Mouse (Mus musculus) midbrain, postnatal 0 days (tissue): ENCODE measurements around the gene Gm30191. TPM values are rescaled to one million over a fixed set of nuclear protein-coding genes. Genes with fewer than 3 reads are reported as not detected.

Source experiments
- ATAC-seq: fragments of 200-750 bp; cut with Nextera tagmentation; 2 replicates; pipeline ENCODE4 v1.8.0; 2017; ENCODE audit warnings: moderate number of reproducible peaks, mild to moderate bottlenecking, moderate TSS enrichment, moderate library complexity; ENCODE audit not compliant: low FRiP score
- DNase-seq: peaks from one replicate; pipeline ENCODE4 v3.0.0-alpha.2; 2015; ENCODE audit warnings: low spot score
- H3K27ac ChIP-seq: fragments of 300-500 bp; sonication (generic); 2 replicates; pipeline ENCODE4 v1.5.1; 2014; ENCODE audit warnings: low read depth, mild to moderate bottlenecking, low read length, mixed read lengths
- H3K27me3 ChIP-seq: fragments of 300-500 bp; sonication (generic); 2 replicates; pipeline ENCODE4 v1.6.1; 2014; ENCODE audit warnings: low read length, control low read depth, mixed read lengths; ENCODE audit not compliant: insufficient read depth
- H3K36me3 ChIP-seq: fragments of 300-500 bp; sonication (generic); 2 replicates; pipeline ENCODE4 v1.6.1; 2014; ENCODE audit warnings: low read length, control low read depth, mixed read lengths; ENCODE audit not compliant: insufficient read depth
- H3K4me1 ChIP-seq: fragments of 300-500 bp; sonication (generic); 2 replicates; pipeline ENCODE4 v1.6.1; 2014; ENCODE audit warnings: mild to moderate bottlenecking, control low read depth, antibody characterized with exemption, low read length, mixed read lengths; ENCODE audit not compliant: insufficient read depth
- H3K4me2 ChIP-seq: fragments of 300-500 bp; sonication (generic); 2 replicates; pipeline ENCODE4 v1.6.1; 2014; ENCODE audit warnings: low read depth, mild to moderate bottlenecking, low read length, mixed read lengths; ENCODE audit not compliant: poor library complexity, severe bottlenecking
- H3K4me3 ChIP-seq: fragments of 300-500 bp; sonication (generic); 2 replicates; pipeline ENCODE4 v1.5.1; 2014; ENCODE audit warnings: low read depth, mild to moderate bottlenecking, low read length, moderate library complexity
- H3K9ac ChIP-seq: fragments of 300-500 bp; sonication (generic); replicated peaks from 2 replicates; pipeline ENCODE4 v1.6.1; 2014; ENCODE audit warnings: mild to moderate bottlenecking, low read length, moderate library complexity, mixed read lengths; ENCODE audit not compliant: poor library complexity, severe bottlenecking
- H3K9me3 ChIP-seq: fragments of 300-500 bp; sonication (generic); 2 replicates; pipeline ENCODE4 v1.6.1; 2016; ENCODE audit warnings: low read length, control low read depth
- CTCF ChIP-seq: IDR thresholded peaks from 2 replicates; pipeline ENCODE4 v1.5.1; 2016; ENCODE audit warnings: antibody characterized with exemption, mild to moderate bottlenecking
- WGBS: fragments of 180-500 bp; shearing (Covaris S2); extraction: QIAGEN DNeasy Blood & Tissue Kit; methylation state at CpG from one replicate; pipeline ENCODE4 v1.1.7; 2014; 5-methylcytosine and 5-hydroxymethylcytosine counted together
- polyA plus RNA-seq: library from polyadenylated mRNA; unstranded; fragments of >200 nt; fragmentation: Nextera tagmentation; extraction: Ambion mirVana; gene quantifications from 2 replicates; pipeline ENCODE4 v1.2.1, GENCODE M21; 2015
- total RNA-seq: library from RNA; depleted of rRNA; stranded (reverse); fragments of >200 nt; gene quantifications from 2 replicates; pipeline ENCODE4 v1.2.3, GENCODE M21; 2014

Gm30191 gene
- total and polyA plus RNA-seq, 2 experiments from 2014 or later: 0.42 TPM; not detected in 1

GRCm38 (mm10) chr4:134250116-134250929 is 3.6 kb downstream of the Gm30191 start:
- TF ChIP-seq CTCF: no peak
- H3K36me3 ChIP-seq: no peaks in the 10 kb centered on the region
- peaks cover 38% of the 10 kb centered on the region for H3K27me3 ChIP-seq
- 6% methylated on average over 27 of the region's 27 CpGs for WGBS
- no peak overlapping the region for H3K27ac ChIP-seq
- H3K4me3 ChIP-seq: peak overlapping the region; percentile 55
- H3K4me1 ChIP-seq: 0 out of 2 replicates have a peak, but pooled peaks cover 7% of the 10 kb centered on the region
- H3K4me2 ChIP-seq: peak overlapping the region; percentile 77
- no peaks in the 10 kb centered on the region for H3K9me3 ChIP-seq
- ATAC-seq: no peak
- H3K9ac ChIP-seq: peak overlapping the region; percentile 66; the same call in 1 of the 2 replicates
- no peak for DNase-seq

GRCm38 (mm10) chr4:134250930-134251240 is 4.2 kb downstream of the Gm30191 start:
- H3K27ac ChIP-seq: peak overlapping the region; percentile 78
- DNase-seq: no peak
- peak overlapping the region; percentile 55 for H3K4me3 ChIP-seq
- no peak for ATAC-seq
- H3K4me2 ChIP-seq: peak overlapping the region; percentile 77
- no peaks in the 10 kb centered on the region for H3K9me3 ChIP-seq
- H3K36me3 ChIP-seq: no peaks in the 10 kb centered on the region
- peaks cover 41% of the 10 kb centered on the region for H3K27me3 ChIP-seq
- H3K9ac ChIP-seq: peak overlapping the region; percentile 66; the same call in 1 of the 2 replicates
- 5% methylated on average over 10 of the region's 10 CpGs for WGBS
- TF ChIP-seq CTCF: no peak
- H3K4me1 ChIP-seq: 0 out of 2 replicates have a peak, but pooled peaks cover 7% of the 10 kb centered on the region

DNA sequence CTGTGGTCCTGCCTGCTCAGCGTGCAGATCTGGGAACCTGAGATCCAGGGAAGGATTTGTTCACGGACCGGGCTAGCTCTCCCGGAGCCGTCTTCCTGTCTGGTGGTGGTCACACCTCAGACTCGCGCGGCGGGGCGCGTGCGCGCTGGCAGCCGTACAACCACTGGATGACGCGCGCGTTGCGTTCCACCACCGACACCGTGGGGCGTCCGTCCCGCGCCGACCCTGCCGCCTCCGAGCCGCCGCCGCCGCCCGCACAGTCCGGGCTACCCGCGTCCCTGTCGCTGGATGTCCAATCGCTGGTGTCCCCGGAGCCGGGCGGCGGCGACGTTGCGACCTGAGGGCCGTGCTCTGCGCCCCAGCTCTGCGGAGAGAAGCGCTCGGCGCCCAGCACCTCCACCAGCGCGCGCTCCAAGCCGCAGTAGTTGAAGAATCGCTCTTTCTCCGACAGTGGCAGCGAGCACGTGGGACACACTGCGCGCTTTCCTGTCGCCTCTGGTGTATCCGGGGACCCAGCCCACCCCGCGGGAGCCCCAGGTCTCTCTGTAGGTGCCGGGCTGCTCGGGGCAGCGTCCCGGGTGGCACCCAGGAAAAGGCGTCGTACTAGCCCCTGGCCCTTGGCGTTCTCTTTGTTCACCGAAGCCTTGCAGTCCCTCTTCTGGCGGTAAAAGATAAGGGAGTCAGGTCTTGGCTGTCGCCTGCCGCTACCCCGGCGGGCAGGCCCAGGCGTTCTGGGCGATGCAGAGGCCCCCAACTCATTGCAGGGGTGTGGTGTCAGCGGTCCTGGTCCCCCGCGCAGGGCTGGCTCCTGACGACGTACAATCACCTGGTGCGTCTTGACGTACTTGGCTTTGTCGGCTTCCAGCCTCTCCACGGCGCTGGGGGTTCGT is 4.8 kb downstream of the Gm30191 start:
- 0 out of 2 replicates have a peak, but pooled peaks cover 7% of the 10 kb centered on the region for H3K4me1 ChIP-seq
- peaks cover 41% of the 10 kb centered on the region for H3K27me3 ChIP-seq
- peak overlapping the region; percentile 55 for H3K4me3 ChIP-seq
- DNase-seq (peak; percentile 79), ATAC-seq (peak; percentile 63)
- peak overlapping the region; percentile 78 for H3K27ac ChIP-seq
- peak overlapping the region; percentile 77 for H3K4me2 ChIP-seq
- no peaks in the 10 kb centered on the region for H3K9me3 ChIP-seq
- TF ChIP-seq CTCF: no peak
- WGBS: under 1% methylated on average over 86 of the region's 91 CpGs
- H3K9ac ChIP-seq: peak overlapping the region; percentile 66
- no peaks in the 10 kb centered on the region for H3K36me3 ChIP-seq

GRCm38 (mm10) chr4:134252131-134252910 is 5.6 kb downstream of the Gm30191 start:
- DNase-seq: no peak
- Histone ChIP-seq H3K27ac (peak overlapping the region; percentile 78), H3K4me1 (0 out of 2 replicates have a peak, but pooled peaks cover 7% of the 10 kb centered on the region), H3K9me3 (no peaks in the 10 kb centered on the region), H3K4me2 (peak overlapping the region; percentile 77), H3K4me3 (peak overlapping the region; percentile 55), H3K27me3 (peaks cover 41% of the 10 kb centered on the region), H3K36me3 (no peaks in the 10 kb centered on the region), H3K9ac (peak overlapping the region; percentile 66)
- TF ChIP-seq CTCF: no peak
- ATAC-seq: 0 out of 2 replicates have a peak, but pooled peaks have one; percentile 1
- 8% methylated on average over 22 of the region's 22 CpGs for WGBS

DNA sequence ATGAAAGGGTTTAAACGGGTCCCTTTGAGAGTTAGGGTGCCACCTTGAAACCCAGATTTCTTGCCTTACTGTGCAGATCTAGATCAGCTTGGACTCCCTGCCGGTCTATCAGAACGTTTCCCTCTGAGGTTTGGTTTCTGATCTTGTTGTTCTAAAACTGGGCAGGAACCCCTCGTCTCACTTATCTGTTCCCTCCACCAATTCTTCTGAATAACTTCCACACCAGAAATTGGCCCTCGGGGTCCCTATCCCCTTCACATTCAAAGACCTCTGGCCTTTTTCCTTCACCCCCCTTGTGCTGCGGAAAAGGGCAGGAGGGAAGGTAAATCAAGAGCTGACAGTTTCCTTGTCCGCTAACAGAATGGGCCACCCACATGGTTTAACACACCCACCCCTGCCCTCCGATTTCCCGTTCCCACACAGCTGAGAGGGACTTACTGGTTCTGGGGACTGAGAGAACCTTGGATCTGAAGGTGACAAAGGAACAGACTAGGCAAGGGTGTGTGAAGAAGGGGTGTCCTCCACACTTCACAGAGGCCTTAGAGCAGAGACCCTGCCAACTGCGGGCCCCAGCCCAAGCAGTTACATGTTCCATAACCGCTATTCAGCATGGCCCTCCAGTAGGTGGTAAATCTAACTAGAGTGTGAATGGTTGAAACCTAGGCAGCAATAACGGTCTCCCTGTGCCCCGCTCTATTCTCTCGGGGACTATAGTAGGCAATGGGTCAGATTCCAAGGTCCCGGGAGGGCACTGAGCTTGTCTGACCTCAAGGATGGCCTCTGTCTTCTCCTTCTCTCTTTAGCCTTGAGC is 6.4 kb downstream of the Gm30191 start:
- WGBS: 14% methylated on average over 15 of the region's 15 CpGs
- peak overlapping the region; percentile 77; the same call in 1 of the 2 replicates for H3K4me2 ChIP-seq
- H3K27me3 ChIP-seq: peaks cover 33% of the 10 kb centered on the region

More for the DNA sequence above, 6.4 kb downstream of the Gm30191 start:
- H3K9me3 ChIP-seq: no peaks in the 10 kb centered on the region
- 0 out of 2 replicates have a peak, but pooled peaks cover 7% of the 10 kb centered on the region for H3K4me1 ChIP-seq
- no peak for DNase-seq
- no peak for TF ChIP-seq CTCF
- H3K9ac ChIP-seq: no peak overlapping the region
- no peaks in the 10 kb centered on the region for H3K36me3 ChIP-seq
- H3K27ac ChIP-seq: no peak overlapping the region
- ATAC-seq: no peak
- peak overlapping the region; percentile 55 for H3K4me3 ChIP-seq
